Mouse (Mus musculus): ENCODE data around the gene Kctd5.

- TF ChIP-seq POLR2A (IDR thresholded peaks at IDR 0.05; ENCODE audit: borderline replicate concordance, extremely low read depth, insufficient read depth, insufficient read length, poor library complexity, severe bottlenecking) (no peak), CTCF (IDR thresholded peaks at IDR 0.05; ENCODE audit: borderline replicate concordance, extremely low read depth, insufficient read depth, insufficient read length) (no peak)
These were observed 66.4 kb downstream of the Kctd5 start for GRCm38 (mm10) chr17:24006930-24007329.
